Mouse (Mus musculus) liver, embryonic 12.5 days (tissue): ENCODE measurements at regions not wholly inside any gene's neighbourhood (a gene's known extent, or its start where the extent isn't known, plus 50 kb on each side); places are given as distances from the start of the nearest gene placed in this dataset.

Experiments used
- ATAC-seq: fragments of 200-750 bp; cut with Nextera tagmentation; 2 replicates; pipeline ENCODE4 v1.8.0; 2017; ENCODE audit warnings: moderate number of reproducible peaks, mild to moderate bottlenecking, moderate library complexity
- H3K27ac ChIP-seq: fragments of 300-500 bp; sonication (generic); 2 replicates; pipeline ENCODE4 v1.5.1; 2016; ENCODE audit warnings: mild to moderate bottlenecking
- H3K27me3 ChIP-seq: fragments of 300-500 bp; sonication (generic); replicated peaks from 2 replicates; pipeline ENCODE4 v1.6.1; 2016; ENCODE audit warnings: mild to moderate bottlenecking, moderate library complexity
- H3K36me3 ChIP-seq: fragments of 300-500 bp; sonication (generic); 2 replicates; pipeline ENCODE4 v1.6.1; 2016; ENCODE audit warnings: mild to moderate bottlenecking, moderate library complexity
- H3K4me1 ChIP-seq: fragments of 300-500 bp; sonication (generic); 2 replicates; pipeline ENCODE4 v1.6.1; 2016
- H3K4me2 ChIP-seq: fragments of 300-500 bp; sonication (generic); 2 replicates; pipeline ENCODE4 v1.6.1; 2016; ENCODE audit warnings: mild to moderate bottlenecking, moderate library complexity
- H3K4me3 ChIP-seq: fragments of 300-500 bp; sonication (generic); 2 replicates; pipeline ENCODE4 v1.5.1; 2016; ENCODE audit warnings: mild to moderate bottlenecking, moderate library complexity
- H3K9ac ChIP-seq: fragments of 300-500 bp; sonication (generic); 2 replicates; pipeline ENCODE4 v1.6.1; 2016; ENCODE audit warnings: mild to moderate bottlenecking, moderate library complexity
- H3K9me3 ChIP-seq: fragments of 300-500 bp; sonication (generic); replicated peaks from 2 replicates; pipeline ENCODE4 v1.6.1; 2016; ENCODE audit warnings: mild to moderate bottlenecking, moderate library complexity
- WGBS: fragments of 180-500 bp; shearing (Covaris S2); methylation state at CpG from one replicate; pipeline ENCODE4 v1.1.7; 2016; ENCODE audit not compliant: insufficient replicate concordance; 5-methylcytosine and 5-hydroxymethylcytosine counted together

- Histone ChIP-seq H3K27ac (no peak overlapping the region), H3K36me3 (no peaks in the 10 kb centered on the region), H3K4me3 (no peak overlapping the region), H3K4me1 (0 out of 2 replicates have a peak, but pooled peaks cover 6% of the 10 kb centered on the region), H3K4me2 (no peak overlapping the region), H3K9me3 (no peaks in the 10 kb centered on the region), H3K27me3 (no peaks in the 10 kb centered on the region), H3K9ac (no peak overlapping the region)
- peak; percentile 42; the same call in 1 of the 2 replicates for ATAC-seq
- WGBS: 46% methylated on average over 5 of the region's 5 CpGs
Measured at GRCm38 (mm10) chr4:62755237-62755900, 195.7 kb downstream of the Rgs3 start.

DNA sequence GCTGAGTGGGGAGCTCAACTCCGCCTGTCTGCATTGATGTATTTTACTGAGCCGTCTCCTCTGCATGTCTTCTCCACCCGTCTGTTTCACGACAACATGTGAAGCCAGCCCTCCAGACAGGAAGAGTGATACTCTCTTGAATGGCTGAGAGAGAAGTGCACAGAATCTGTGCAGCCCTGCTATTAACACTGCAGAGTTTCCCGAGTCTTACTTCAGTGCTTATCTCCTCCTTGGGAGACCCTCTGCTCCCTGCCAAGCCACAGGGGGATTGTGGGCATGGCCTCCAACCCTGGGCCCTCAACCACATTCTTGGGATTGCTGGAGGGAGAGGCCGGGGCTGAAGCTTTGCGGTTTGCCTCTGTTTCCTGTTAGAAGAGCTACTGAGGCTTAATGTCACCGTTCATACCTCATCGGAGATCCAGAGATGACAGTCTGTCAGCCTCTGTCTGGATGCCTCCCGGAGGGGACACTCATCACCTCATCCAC lies 197.1 kb downstream of the Rgs3 start:
- Histone ChIP-seq H3K4me3 (no peak overlapping the region), H3K36me3 (no peaks in the 10 kb centered on the region), H3K4me2 (no peak overlapping the region), H3K4me1 (0 out of 2 replicates have a peak, but pooled peaks cover 6% of the 10 kb centered on the region), H3K27me3 (no peaks in the 10 kb centered on the region), H3K9ac (no peak overlapping the region), H3K9me3 (no peaks in the 10 kb centered on the region), H3K27ac (no peak overlapping the region)
- WGBS: 13% methylated on average over 10 of the region's 10 CpGs
- no peak for ATAC-seq

DNA sequence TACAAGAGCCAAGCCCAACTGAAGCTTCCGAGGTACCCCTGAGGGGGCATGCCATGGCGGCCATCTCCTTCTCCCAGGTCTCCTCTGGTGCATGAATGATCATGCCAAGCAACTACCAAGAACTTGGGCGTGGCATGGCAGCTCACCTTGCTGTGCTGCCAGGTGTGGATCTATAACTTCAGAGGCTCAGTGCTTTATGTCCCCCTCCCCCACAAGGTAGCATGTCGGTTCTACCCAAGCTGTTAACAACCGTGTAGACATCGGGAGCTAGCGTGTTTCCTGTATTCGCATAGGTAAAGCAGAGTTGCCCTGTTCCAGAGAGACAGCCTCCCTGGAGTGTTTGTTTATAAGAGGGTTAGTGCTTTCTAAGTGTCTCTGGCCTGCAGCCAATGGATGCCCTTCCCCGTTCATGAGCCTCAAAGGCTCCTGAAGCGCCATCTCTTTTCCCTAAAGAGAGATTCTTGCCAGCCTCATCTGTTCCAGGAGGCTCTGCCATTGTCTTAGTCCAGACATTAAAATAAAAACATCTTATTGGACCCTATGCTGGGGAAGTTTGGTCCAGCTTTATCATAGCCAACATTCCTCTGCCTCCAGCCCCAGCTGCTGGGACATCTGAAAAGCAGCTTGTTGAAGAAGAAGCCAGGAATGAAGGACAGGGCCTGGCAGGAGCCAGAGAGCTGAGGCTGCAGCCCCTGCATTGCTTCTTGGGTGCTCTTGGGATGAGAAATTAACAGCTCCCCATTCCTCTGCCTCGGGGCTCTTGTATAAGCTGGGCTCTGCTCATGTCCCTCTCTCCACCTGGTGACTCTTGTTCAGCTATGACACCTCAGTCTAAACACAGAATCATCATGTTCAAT lies 201.3 kb downstream of the Rgs3 start:
- Histone ChIP-seq H3K4me2 (no peak overlapping the region), H3K9ac (no peak overlapping the region), H3K27me3 (no peaks in the 10 kb centered on the region), H3K36me3 (no peaks in the 10 kb centered on the region), H3K4me3 (no peak overlapping the region), H3K9me3 (no peaks in the 10 kb centered on the region), H3K27ac (no peak overlapping the region), H3K4me1 (0 out of 2 replicates have a peak, but pooled peaks cover 6% of the 10 kb centered on the region)
- no peak for ATAC-seq
- 63% methylated on average over 11 of the region's 11 CpGs for WGBS

GRCm38 (mm10) chr4:62761672-62762071 lies 202.0 kb downstream of the Rgs3 start:
- Histone ChIP-seq H3K4me2 (no peak overlapping the region), H3K4me3 (no peak overlapping the region), H3K9me3 (no peaks in the 10 kb centered on the region), H3K36me3 (no peaks in the 10 kb centered on the region), H3K27me3 (no peaks in the 10 kb centered on the region), H3K9ac (no peak overlapping the region), H3K27ac (no peak overlapping the region), H3K4me1 (0 out of 2 replicates have a peak, but pooled peaks cover 6% of the 10 kb centered on the region)
- no peak for ATAC-seq
- WGBS: 0% methylated on average over 1 of the region's 1 CpGs

GRCm38 (mm10) chr4:62763990-62764389 lies 201.4 kb upstream of the Zfp618 start:
- Histone ChIP-seq H3K36me3 (no peaks in the 10 kb centered on the region), H3K27me3 (no peaks in the 10 kb centered on the region), H3K9me3 (no peaks in the 10 kb centered on the region), H3K4me3 (no peak overlapping the region), H3K4me2 (no peak overlapping the region), H3K4me1 (no peaks in the 10 kb centered on the region), H3K27ac (no peak overlapping the region), H3K9ac (no peak overlapping the region)
- WGBS: 9% methylated on average over 5 of the region's 5 CpGs
- peak; percentile 68; the same call in 1 of the 2 replicates for ATAC-seq

DNA sequence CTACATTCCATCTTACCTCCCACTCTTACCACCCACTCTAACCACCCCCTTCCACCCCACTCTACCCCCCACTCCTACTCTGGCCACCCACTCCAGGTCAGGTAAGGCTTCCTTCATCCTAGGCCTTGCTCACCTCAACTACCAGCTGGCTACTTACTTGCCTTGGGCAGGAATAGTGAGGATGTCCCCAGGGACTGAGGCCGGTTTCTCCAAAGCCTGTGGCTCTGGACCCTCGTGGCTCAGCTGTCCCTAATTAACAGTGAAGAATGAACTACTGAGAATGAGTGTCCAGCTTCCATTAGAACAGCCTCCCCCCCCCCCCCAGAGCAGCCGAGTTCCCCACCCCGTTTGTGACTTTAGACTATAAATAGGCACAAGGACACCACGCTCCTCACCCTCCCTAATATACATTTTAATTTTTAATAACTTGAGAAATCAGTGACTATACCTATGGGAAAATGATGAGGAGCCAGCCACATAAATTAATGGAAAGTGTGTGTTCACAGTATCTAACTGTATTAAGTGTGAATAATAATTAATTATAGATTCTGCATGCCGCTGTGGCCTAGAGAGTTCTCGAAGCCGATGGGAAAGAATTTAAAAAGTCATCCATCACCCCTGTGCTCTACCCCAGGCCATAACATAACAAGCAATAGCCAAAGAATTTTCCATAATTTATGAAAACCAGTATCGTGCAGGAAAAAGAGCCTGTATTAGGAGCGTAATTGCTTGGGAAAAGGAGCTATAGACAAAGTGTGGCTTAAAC lies 195.7 kb upstream of the Zfp618 start:
- no peaks in the 10 kb centered on the region for H3K9me3 ChIP-seq
- no peak for ATAC-seq
- H3K4me2 ChIP-seq: no peak overlapping the region
- no peak overlapping the region for H3K4me3 ChIP-seq
- no peaks in the 10 kb centered on the region for H3K36me3 ChIP-seq
- H3K27me3 ChIP-seq: no peaks in the 10 kb centered on the region; the same call in 1 of the 2 replicates
- H3K27ac ChIP-seq: no peak overlapping the region
- no peak overlapping the region for H3K9ac ChIP-seq
- WGBS: 67% methylated on average over 10 of the region's 10 CpGs
- no peaks in the 10 kb centered on the region for H3K4me1 ChIP-seq

- no peak for ATAC-seq
- H3K9ac ChIP-seq: no peak overlapping the region
- no peaks in the 10 kb centered on the region for H3K9me3 ChIP-seq
- peaks cover 6% of the 10 kb centered on the region; the same call in 1 of the 2 replicates for H3K27me3 ChIP-seq
- no peak overlapping the region for H3K27ac ChIP-seq
- 54% methylated on average over 10 of the region's 10 CpGs for WGBS
- no peaks in the 10 kb centered on the region for H3K4me1 ChIP-seq
- H3K4me2 ChIP-seq: no peak overlapping the region
- no peaks in the 10 kb centered on the region for H3K36me3 ChIP-seq
- no peak overlapping the region for H3K4me3 ChIP-seq
Measured at GRCm38 (mm10) chr4:62775005-62775609, 190.3 kb upstream of the Zfp618 start.

DNA sequence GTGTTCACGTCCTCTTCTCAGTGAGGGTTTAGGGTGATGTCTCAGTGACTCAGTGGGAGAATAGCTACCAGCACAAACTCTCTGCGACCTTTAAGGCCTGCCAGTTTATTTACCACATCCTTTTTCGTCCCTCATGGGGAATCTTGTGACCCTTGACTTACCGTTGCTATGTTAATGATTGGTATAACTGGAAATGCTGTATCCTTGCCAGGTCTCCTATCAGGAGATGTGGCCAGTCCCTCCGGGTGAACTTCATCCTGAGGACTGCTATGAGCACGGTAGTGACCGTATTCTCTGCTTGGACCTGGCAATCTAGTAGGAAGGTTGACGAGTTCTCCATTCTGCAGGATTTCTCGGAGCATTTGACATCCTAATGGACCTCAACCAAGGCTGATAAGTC lies 188.5 kb upstream of the Zfp618 start:
- peaks cover 20% of the 10 kb centered on the region for H3K27me3 ChIP-seq
- no peaks in the 10 kb centered on the region for H3K9me3 ChIP-seq
- no peak overlapping the region for H3K27ac ChIP-seq
- WGBS: 63% methylated on average over 9 of the region's 9 CpGs
- H3K4me2 ChIP-seq: no peak overlapping the region
- H3K4me3 ChIP-seq: no peak overlapping the region
- no peak overlapping the region for H3K9ac ChIP-seq
- no peaks in the 10 kb centered on the region for H3K4me1 ChIP-seq
- no peaks in the 10 kb centered on the region for H3K36me3 ChIP-seq
- ATAC-seq: no peak

DNA sequence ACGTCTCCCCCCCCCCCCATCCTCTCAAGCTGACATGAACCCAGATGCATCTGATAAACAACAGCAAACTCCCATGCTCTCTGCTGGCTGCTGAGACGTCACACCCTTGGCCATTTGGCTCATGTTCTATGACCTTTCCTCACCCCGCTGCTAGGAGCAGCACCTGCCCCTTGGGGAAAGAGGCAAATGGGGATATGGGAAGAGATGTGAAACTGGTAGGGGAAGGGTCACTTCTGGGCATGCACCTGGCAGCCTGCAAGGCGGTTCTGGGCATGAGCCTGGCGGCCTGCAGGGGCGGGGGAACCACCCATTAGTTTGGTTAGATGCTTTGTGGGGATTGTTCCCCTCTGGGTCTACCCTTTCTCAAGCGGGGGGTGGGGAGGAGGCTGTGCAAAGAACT lies 187.9 kb upstream of the Zfp618 start:
- no peak overlapping the region for H3K27ac ChIP-seq

GRCm38 (mm10) chr4:62778621-62779020 lies 186.8 kb upstream of the Zfp618 start:
- Histone ChIP-seq H3K27me3 (peaks cover 24% of the 10 kb centered on the region), H3K27ac (no peak overlapping the region), H3K9ac (no peak overlapping the region), H3K36me3 (no peaks in the 10 kb centered on the region), H3K9me3 (no peaks in the 10 kb centered on the region), H3K4me3 (no peak overlapping the region), H3K4me1 (no peaks in the 10 kb centered on the region), H3K4me2 (no peak overlapping the region)
- no peak for ATAC-seq
- 64% methylated on average over 5 of the region's 5 CpGs for whole genome bisulfite sequencing

More for the DNA sequence above, 187.9 kb upstream of the Zfp618 start:
- H3K36me3 ChIP-seq: no peaks in the 10 kb centered on the region
- ATAC-seq: no peak
- no peaks in the 10 kb centered on the region for H3K9me3 ChIP-seq
- H3K9ac ChIP-seq: no peak overlapping the region
- peaks cover 24% of the 10 kb centered on the region for H3K27me3 ChIP-seq
- no peak overlapping the region for H3K4me3 ChIP-seq
- no peaks in the 10 kb centered on the region for H3K4me1 ChIP-seq
- 57% methylated on average over 7 of the region's 7 CpGs for WGBS
- H3K4me2 ChIP-seq: no peak overlapping the region

DNA sequence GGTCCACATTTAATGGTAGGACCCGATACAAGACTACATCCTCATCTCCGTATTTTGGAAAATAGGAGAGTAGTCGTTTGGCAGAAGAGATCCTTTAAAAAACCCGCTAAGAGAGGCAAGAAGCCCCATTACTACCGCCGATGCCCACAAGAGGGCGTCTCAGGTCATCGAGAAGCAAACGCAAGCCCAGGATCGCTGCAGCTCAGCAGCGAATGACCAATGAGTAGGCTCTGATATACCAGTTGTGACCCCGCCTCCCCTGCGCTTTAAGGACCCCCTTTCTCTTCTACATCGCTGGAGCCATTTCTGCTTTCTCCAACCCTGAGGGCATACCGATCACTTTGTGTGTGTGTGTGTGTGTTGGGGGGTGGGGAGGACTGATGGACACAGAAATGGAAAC lies 185.0 kb upstream of the Zfp618 start:
- H3K4me1 ChIP-seq: no peaks in the 10 kb centered on the region
- H3K4me2 ChIP-seq: peak overlapping the region; percentile 62
- H3K9me3 ChIP-seq: no peaks in the 10 kb centered on the region
- ATAC-seq: no peak
- H3K9ac ChIP-seq: no peak overlapping the region
- peak overlapping the region; percentile 37 for H3K4me3 ChIP-seq
- peaks cover 24% of the 10 kb centered on the region for H3K27me3 ChIP-seq
- H3K27ac ChIP-seq: no peak overlapping the region
- no peaks in the 10 kb centered on the region for H3K36me3 ChIP-seq
- under 1% methylated on average over 15 of the region's 15 CpGs for WGBS
